Mouse (Mus musculus): ENCODE data around the gene Gorasp1.

The Gorasp1 gene

DNA sequence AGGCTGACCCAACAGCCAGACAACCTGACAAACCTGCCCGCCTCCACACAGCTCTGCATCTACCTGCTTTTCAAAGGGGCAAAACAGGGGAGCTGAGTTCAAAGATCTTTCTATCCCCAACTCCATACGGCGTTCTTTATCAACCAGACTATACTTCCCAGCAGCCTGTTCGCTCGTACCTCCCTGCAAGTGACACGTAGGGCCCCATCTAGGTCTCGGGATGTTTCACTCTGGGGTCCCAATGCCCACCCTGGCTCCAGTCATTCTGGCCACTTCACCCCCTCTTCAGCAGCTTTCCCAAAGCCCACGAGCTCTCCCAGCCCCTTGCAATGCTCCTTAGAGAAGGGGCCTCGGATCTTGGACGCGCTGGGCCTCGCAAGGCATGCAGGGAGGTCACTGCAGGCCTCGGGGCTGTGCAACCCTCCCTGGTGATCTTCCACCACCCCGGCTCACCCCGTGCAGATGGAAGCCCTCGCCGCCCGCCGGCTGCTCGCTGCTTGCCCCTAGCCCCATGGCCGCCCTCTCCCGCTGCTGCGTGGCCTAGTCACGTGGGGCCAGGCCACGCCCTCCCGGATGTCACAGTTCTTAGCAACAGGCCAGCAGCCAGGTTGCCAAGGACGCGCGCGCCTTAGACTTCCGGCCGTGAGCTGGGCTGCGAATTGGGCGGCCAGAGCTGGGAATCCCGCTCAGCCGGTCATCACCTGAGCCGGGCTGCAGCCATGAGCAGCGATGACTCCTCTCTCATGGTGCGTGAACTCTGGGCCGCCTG is at the start of gene Gorasp1, which contains the start of gene Ttc21a:
Gene Gorasp1 (minus strand): TSS at position 561 of the 769 bp plus-strand sequence.
Gene Ttc21a (plus strand): TSS at position 602 of the 769 bp plus-strand sequence.
- DNase-seq (ENCODE audit: low spot score in 2 of 2) = peak; percentile 87 to 93

DNA sequence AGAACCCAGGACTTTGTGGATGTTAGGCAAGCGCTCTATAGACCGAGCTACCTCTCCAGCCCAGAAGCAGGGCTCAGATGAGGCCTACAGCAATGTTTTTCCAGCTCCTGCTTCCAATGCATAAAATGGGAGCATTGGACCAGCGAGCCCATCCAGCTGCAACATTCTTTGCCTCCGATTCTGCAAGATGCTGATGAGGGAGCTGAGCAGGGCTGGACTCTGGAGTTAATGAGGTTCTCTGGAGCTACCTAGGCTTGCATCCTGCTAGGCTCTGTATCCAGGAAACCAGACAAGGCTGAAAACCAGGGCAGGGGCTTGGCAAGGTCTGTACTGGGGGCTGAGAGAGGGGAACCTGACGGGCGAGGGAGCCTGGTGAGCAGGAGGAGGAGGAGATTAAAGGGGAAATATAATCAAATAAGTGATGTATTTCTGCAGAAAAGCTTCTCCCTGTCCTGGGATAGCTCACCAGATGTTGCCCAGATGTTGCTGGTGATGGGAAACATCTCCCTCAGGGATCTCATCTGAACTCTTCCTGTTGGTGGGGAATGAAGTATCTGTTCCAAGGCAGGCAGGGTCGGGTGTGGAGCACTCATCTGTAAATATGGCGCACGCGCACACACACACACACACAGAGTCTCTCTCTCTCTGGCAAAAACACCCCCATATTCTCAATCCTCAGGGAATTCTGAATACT is 48.7 kb upstream of the Gorasp1 start:
- DNase-seq (ENCODE audit: low spot score in 2 of 2) = no peak

DNA sequence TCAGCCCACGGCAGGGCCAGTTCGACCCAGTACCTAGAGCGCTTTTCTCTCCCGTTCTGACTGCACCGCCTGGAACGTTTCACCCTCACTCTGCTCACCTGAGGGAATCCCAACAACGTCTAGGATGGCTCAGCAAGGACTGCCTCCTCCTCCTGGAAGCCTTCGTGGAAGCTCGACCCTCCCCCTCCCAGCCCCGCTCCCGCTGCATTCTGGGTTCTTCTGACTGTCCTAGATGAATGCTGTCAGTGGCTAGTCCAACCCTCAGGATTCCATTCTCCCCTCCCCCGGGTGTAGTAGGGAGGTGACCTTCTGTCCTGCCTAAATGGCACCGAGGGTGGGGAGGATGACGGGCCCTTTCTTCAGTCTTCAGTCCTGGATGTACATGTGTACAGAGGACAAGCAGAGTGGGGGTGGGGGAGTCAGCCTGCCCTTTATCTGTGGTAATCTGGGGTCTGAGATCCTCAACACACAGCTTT is 47.2 kb upstream of the Gorasp1 start, which contains the start of gene Csrnp1:
Gene Csrnp1 (minus strand): TSS at position 123 of the 476 bp plus-strand sequence.
- no peak for DNase-seq (ENCODE audit: low spot score in 2 of 2)

- peak; percentile 85 to 86 for DNase-seq (ENCODE audit: low spot score in 2 of 2)
Observed at GRCm38 (mm10) chr9:119983585-119984535, 46.5 kb upstream of the Gorasp1 start.

DNA sequence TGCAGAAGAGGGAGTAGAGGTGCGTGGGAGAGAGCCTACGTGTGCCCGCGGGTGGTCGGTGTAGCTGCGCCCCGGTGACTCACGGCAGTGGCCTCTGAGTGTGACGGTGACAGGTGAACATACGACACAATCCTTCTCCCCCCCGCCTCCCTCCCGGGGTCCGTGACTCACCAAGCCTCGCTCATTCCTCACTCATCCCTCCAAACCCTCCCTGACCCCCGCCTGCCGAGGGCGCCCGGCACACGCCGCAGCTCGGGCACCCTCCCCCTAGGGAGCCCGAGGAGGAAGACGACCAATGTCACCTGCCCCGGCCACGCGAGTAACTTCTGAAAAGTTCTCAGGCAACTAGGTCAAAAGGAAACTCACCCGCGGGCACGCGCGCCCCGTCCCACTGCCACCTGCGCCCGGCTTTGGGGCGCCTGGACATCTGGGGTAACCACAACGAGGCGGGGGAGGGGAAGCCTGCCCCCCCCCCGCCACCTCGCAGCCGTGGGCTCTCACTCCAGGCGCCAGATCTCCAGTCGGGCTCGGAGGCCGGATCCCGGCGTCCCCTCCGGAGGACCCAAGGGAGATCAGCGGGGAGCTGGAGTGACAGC is 45.7 kb upstream of the Gorasp1 start:
- DNase-seq (ENCODE audit: low spot score in 2 of 2) = no peak

GRCm38 (mm10) chr9:119982241-119982811 is 45.0 kb upstream of the Gorasp1 start:
- DNase-seq (ENCODE audit: low spot score in 2 of 2) = peak in 1 of 2 experiments; percentile 42

- DNase-seq (ENCODE audit: low spot score in 2 of 2) = peak in 1 of 2 experiments; percentile 59
Observed at GRCm38 (mm10) chr9:119981183-119982179, 44.1 kb upstream of the Gorasp1 start.

GRCm38 (mm10) chr9:119980770-119981182 is 43.4 kb upstream of the Gorasp1 start:
- no peak for DNase-seq (ENCODE audit: low spot score in 2 of 2)

- DNase-seq (ENCODE audit: low spot score in 2 of 2) = no peak
Observed at GRCm38 (mm10) chr9:119979749-119980148, 42.4 kb upstream of the Gorasp1 start.

DNA sequence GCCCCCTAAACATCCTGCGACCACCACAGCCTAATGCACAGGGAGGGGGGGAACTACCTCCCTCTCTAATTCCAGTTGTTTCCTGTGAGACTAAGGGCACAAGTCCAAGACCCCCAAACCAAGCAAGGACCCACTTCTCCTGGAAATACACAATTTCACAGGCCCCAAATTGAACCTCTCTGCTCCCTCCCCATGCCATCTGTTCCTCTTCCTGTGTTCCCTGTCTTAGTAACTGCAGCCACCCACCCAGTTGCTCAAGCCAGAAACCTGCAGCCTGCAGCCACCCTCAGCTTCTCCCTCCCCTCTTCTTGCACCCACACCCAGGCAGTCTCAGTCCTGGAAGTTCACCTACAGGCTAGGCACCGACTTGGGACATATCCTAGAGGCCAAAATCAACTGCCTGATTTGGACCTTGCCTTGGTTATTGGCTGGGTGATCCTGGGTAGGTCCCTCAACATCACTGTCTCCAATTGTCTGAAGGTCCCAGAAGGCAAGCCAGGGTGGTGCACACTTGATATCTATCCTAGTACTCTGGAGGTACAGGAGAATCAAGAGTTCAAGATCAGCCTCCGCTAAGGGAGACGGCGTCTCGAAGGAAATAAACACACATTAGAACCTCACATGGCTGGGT is 41.6 kb upstream of the Gorasp1 start:
- peak; percentile 72 to 77 for DNase-seq (ENCODE audit: low spot score in 2 of 2)

GRCm38 (mm10) chr9:119978151-119978810 is 40.9 kb upstream of the Gorasp1 start:
- no peak for DNase-seq (ENCODE audit: low spot score in 2 of 2)

DNA sequence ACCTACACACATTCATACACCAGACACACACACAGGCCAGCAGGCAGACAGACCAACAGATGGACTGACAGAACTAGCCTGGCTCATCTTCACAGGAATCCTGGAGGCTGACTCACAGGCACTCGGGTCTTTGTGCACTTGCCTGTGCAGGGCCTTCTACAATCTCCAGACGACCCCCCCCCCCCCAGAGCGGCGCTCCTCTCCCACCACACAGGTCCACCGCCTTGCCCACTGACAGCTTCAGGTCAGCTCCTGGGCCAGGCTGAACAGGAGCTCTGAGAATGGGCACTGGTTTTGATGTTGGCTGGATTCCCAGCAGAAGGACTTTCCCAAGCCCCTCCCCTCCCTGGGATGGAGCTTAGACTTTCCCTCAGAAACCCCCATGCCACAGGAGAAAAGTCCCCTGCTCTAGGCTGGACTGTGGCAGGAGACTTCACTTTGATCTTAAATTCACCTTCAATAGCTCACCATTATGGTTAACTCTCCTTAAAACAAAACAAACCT is 40.2 kb upstream of the Gorasp1 start:
- no peak for DNase-seq (ENCODE audit: low spot score in 2 of 2)

DNA sequence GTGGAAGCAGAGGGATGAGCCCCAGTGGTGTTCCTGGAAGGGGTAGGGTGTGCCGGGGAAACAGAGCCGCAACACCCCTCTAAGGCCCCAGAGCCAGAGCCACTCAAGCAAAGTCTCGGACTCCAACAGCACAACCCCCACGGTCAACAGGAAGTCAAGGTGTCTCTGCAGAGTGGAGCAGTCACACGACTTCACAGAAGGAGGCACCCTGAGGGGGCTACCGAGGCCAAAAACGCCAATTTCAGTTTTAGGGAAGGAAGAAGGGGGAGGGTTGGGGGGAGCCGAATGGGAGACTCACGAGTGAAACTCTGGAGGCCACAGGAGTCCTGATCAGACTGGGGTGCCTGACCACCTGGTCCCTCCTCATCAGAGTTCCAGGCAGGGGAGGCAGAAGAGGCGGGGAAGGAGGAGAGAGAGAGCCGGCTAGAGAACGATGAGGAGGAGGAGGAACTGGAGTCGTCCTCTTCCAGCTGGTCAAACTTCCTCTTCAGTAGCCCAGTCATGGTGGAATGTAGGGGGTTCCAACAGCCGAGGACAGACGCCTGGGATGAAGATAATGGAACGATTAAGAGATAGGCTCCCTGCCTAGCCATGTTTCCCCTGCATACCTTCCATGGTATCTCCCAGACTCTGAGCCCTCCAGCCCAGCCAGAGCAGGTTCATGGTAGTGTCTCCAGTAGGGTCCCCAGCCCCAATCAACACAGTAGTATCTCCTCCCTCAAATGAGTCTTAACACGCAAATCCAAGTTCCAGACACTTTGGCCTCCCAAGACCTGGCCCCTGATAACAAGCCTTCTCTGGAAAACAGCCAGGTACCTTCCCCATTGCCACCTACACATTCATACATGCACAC is 39.6 kb upstream of the Gorasp1 start:
- no peak for DNase-seq (ENCODE audit: low spot score in 2 of 2)

GRCm38 (mm10) chr9:119975286-119975685 is 37.9 kb upstream of the Gorasp1 start:
- no peak for DNase-seq (ENCODE audit: low spot score in 2 of 2)

DNA sequence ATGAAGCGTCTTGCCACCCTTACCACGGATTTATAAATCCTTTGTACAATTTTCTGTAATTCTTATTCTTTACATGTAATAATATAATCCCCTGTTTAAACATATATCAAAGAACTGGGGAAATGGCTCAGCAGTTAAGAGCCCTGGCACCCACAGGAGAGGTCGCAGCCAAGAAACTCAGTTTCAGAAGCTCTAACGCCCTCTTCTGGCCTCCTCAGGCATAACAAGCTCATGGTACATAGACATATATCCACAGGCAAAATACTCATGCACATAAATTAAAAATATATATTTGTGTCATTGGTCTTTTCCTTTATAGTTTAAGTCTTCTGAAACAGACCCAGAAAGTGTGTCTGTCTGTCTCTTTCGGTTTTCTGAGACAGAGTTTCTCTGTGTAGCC is 37.2 kb upstream of the Gorasp1 start:
- no peak for DNase-seq (ENCODE audit: low spot score in 2 of 2)

GRCm38 (mm10) chr9:119973869-119974520 is 36.6 kb upstream of the Gorasp1 start:
- DNase-seq (ENCODE audit: low spot score in 2 of 2) = no peak

DNA sequence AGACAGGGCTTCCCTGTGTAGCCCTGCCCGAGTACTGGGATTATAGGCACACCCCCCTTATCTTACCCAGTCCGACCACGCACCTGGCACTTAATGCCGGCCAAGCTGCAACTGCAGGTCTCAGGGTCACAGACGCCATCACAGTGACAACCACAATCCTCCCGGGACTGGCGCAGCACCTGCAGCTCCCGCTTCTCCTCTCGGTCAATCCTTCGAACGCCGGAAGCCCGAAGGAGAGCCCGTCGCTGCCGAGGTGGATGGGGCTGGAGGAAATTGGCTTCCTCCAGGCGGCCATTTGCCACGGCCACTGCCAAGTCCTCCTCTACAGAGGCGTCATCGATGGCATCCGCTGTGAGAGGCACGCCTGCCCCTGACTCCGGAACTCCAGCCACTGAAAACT is 35.9 kb upstream of the Gorasp1 start:
- DNase-seq (ENCODE audit: low spot score in 2 of 2) = no peak

All from frontal cortex, postnatal 36 days (tissue).